Mouse (Mus musculus) testis, adult 2 months (tissue): ENCODE measurements around the gene Lmbr1. TPM values are rescaled to one million over a fixed set of nuclear protein-coding genes. Genes with fewer than 3 reads are reported as not detected.

Experiments
- H3K27ac ChIP-seq: fragments of 200-500 bp; 2 replicates; pipeline ENCODE4 v1.5.1; 2012; ENCODE audit warnings: low read depth, low read length; ENCODE audit not compliant: control insufficient read depth, insufficient read depth
- H3K27me3 ChIP-seq: fragments of 200-500 bp; 2 replicates; pipeline ENCODE4 v1.6.1; 2012; ENCODE audit warnings: mild to moderate bottlenecking, low read length, moderate library complexity; ENCODE audit not compliant: control insufficient read depth, insufficient read depth
- H3K36me3 ChIP-seq: fragments of 200-500 bp; 2 replicates; pipeline ENCODE4 v1.6.1; 2012; ENCODE audit warnings: mild to moderate bottlenecking, low read length; ENCODE audit not compliant: control insufficient read depth, insufficient read depth
- H3K4me1 ChIP-seq: fragments of 200-500 bp; 2 replicates; pipeline ENCODE4 v1.6.1; 2012; ENCODE audit warnings: low read length; ENCODE audit not compliant: control insufficient read depth, insufficient read depth
- H3K4me3 ChIP-seq: fragments of 200-500 bp; 2 replicates; pipeline ENCODE4 v1.5.1; 2012; ENCODE audit warnings: low read depth, mild to moderate bottlenecking, low read length, moderate library complexity, mixed read lengths; ENCODE audit not compliant: control insufficient read depth
- CTCF ChIP-seq: fragments of 200-500 bp; IDR thresholded peaks from 2 replicates; pipeline ENCODE4 v1.5.1; 2012; ENCODE audit warnings: low read depth, mild to moderate bottlenecking, inconsistent platforms, low read length, moderate library complexity; ENCODE audit not compliant: control insufficient read depth, insufficient read depth, insufficient replicate concordance
- POLR2A ChIP-seq: fragments of 200-500 bp; IDR thresholded peaks from 2 replicates; pipeline ENCODE4 v1.6.1; 2012; ENCODE audit warnings: low read depth, mild to moderate bottlenecking, inconsistent platforms, low read length, moderate library complexity; ENCODE audit not compliant: control insufficient read depth
- polyA plus RNA-seq: library from polyadenylated mRNA; depleted of rRNA; stranded (reverse); fragments of >200 nt; gene quantifications from 2 replicates; pipeline ENCODE4 v1.2.3, GENCODE M21; 2012; rRNA removed

Gene Lmbr1
- polyA plus RNA-seq, 1 experiment, result 20.6 TPM

DNA sequence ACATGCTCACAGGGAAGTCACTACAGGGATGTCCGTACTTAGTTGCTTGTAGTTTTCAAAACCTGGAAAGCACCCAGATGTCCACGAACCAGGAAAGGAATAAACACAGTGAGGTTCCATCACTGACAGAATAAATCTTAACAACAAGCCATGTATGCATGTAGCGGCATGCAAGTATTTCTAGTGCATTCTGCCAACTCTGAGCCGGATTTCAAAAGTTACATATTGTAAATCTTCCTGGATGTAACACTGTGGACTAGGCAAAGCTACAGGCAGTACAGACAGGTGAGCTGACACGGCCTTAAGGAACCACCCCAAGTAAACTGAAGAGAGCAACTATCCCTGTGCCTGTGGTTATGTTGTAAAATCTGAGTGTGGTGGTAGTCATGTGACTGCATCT is 191.4 kb downstream of the Lmbr1 start:
- Histone ChIP-seq H3K36me3 (no peaks in the 10 kb centered on the region), H3K4me1 (no peaks in the 10 kb centered on the region), H3K4me3 (no peak overlapping the region), H3K27ac (no peak overlapping the region), H3K27me3 (no peaks in the 10 kb centered on the region)
- TF ChIP-seq POLR2A (no peak), CTCF (no peak)

Other genes starting within 250 kb of the Lmbr1 start
- gene Rnf32, start 182.4 kb downstream of the Lmbr1 start, polyA plus RNA-seq, result 202 and 204 TPM in 2 replicates
- 7.7 and 8.5 TPM in 2 replicates for gene Nom1, start 56.3 kb upstream of the Lmbr1 start, polyA plus RNA-seq
- 0.47 and 0.57 TPM in 2 replicates for gene Mnx1, start 100.1 kb upstream of the Lmbr1 start, polyA plus RNA-seq
- 27.0 and 30.5 TPM in 2 replicates for gene Ube3c, start 190.9 kb upstream of the Lmbr1 start, polyA plus RNA-seq